Mouse (Mus musculus): ENCODE data around the gene Nfyc.
A peak's percentile ranks its signal among the peaks of the same experiment; 100 is the strongest.

Gene Nfyc

GRCm38 (mm10) chr4:120755801-120756200 lies 75.6 kb downstream of the Nfyc start:
- DNase-seq (ENCODE audit: extremely low spot score, low read depth, low spot score): no peak

- DNase-seq (ENCODE audit: extremely low spot score, low read depth, low spot score): peak; percentile 44
Measured at GRCm38 (mm10) chr4:120755299-120755698, 76.1 kb downstream of the Nfyc start.

DNA sequence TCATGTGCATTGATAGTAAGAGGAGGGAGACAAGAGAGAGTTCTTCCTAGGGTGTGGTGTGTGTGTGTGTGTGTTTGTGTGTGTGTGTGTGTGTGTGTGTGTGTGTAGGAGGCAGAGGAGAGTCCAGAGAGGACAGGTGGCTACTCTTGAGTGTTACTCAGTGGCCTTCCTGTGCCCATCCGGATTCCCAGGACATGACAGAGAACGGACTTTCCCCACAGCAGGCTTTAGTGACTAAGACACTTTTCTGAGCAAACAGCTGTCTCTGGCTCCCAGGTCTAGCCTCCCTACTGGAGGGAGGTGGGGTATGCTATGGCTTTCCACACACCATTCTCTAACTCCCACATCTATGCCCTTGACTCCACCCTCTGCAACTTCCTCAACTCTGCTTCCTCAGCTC lies 81.8 kb downstream of the Nfyc start:
- DNase-seq (ENCODE audit: extremely low spot score, low read depth, low spot score): no peak

GRCm38 (mm10) chr4:120747941-120748866 lies 83.2 kb downstream of the Nfyc start, which contains the start of gene Kcnq4:
Gene Kcnq4, minus strand, starts transcription at chr4:120748612.
- DNase-seq (ENCODE audit: extremely low spot score, low read depth, low spot score): no peak

- no peak for DNase-seq (ENCODE audit: extremely low spot score, low read depth, low spot score)
Measured at GRCm38 (mm10) chr4:120747243-120747792, 84.1 kb downstream of the Nfyc start.

DNA sequence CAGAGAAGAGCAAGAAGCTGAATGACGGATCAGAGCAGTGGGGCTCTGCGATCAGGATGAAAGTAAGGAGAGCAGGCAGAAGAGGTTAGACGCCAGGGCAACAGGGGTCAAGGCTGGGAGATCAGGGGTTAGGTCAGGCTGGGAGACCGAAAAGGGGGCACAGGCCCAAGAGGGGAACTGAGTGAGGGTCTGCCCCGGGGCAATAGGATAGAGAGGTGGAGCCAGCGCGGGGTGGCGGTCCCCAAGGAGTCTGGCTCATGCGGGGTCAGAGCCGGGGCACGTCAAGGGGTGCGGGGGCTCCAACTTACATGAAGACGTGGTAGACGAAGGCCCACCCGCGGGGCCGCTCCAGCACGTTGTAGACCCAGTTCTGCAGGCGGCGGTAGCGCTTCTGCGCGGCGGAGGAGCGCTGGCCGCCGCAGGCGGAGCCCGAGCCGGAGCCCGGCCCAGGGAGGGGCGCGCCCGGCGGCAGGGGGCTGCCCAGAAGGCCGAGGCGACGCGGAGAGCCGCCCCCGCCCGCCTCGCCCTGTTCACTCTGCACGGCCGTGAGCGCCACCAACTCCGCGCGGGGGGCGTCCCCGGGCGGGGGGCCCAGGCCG lies 84.7 kb downstream of the Nfyc start:
- no peak for DNase-seq (ENCODE audit: extremely low spot score, low read depth, low spot score)

DNA sequence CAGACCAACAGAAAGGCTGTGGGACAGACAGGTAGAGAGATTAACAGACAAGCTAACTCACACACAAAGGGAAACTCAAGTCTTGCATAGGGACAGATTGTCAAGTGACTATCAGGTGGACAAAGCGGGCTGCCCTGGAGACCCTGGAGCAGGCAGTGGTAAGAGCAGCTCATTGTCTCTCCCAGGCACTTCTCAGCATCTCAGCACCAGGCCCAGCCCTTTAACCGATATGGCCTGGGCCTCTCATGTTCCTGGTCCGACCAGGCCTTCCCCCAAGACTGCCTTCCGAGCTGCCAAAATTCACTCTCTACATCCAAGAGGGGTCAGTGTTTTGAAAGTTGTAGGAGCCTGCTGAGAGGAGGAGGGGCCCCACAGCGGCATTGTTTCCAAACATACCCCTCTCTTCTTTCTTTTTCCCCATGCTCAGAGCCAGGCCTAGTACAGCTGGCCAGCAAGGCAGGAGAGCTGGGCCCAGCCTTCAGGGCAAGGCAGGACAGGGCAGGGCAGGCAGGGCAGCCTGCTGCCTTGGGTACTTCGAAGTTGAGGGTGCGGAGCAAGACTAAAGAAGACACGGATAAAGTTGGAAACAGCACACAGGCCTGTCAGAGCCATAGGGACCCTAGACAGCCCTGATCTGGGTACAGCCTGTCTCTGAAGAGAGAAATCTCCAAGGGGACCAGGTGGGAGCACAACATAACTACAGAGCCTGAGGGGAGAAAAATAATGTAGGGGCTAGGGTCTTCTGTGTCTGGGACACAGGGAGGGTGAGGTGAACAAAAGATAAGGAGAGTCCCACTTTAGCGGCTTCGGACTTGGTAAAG lies 85.4 kb downstream of the Nfyc start:
- DNase-seq (ENCODE audit: extremely low spot score, low read depth, low spot score): no peak

GRCm38 (mm10) chr4:120743636-120744035 lies 87.7 kb downstream of the Nfyc start:
- DNase-seq (ENCODE audit: extremely low spot score, low read depth, low spot score): no peak

DNA sequence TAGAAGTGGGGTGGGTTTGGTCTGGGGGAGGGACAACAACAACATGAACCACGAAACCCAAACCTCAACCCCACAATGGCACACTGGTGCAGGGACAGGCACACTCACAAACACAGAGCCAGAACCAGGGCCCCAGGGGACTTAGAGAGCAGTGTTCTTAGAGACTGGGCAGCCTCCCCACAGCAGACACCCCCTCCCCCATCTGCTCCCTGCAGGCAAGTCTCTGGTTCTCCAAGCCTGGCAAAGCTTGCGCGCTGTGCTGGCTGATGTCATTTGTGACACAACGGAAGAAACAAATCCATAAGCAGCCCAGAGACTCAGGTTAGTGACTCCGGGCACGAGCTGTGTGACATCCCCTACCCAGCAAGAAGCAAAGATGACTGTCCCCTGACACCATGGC lies 90.1 kb downstream of the Nfyc start:
- DNase-seq (ENCODE audit: extremely low spot score, low read depth, low spot score): no peak

GRCm38 (mm10) chr4:120734012-120734622 lies 97.3 kb downstream of the Nfyc start:
- no peak for DNase-seq (ENCODE audit: extremely low spot score, low read depth, low spot score)

DNA sequence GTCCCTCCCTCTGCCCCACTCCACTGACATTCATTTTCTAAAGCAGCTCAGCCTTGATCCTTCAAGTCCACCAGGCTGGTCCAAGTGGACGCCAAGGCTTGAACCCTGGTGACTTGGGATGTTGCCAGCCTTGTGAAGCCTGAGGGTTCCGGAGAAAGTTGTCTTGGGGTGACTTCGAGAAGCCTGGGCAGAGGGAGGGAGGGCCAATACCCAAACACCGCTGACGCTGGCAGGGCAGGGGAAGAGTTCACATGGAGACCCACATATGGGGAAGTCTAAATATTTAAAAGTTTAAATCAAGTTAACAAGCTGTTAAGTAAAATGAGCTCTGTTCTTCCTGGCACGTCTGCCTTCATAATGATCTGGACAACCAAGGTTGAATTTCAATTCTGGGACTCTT lies 98.6 kb downstream of the Nfyc start:
- DNase-seq (ENCODE audit: extremely low spot score, low read depth, low spot score): no peak

- no peak for DNase-seq (ENCODE audit: extremely low spot score, low read depth, low spot score)
Measured at GRCm38 (mm10) chr4:120731030-120731644, 100.2 kb downstream of the Nfyc start.

- DNase-seq (ENCODE audit: extremely low spot score, low read depth, low spot score): no peak
Measured at GRCm38 (mm10) chr4:120730574-120730973, 100.8 kb downstream of the Nfyc start.

- no peak for DNase-seq (ENCODE audit: extremely low spot score, low read depth, low spot score)
Measured at GRCm38 (mm10) chr4:120730146-120730545, 101.2 kb downstream of the Nfyc start.

- DNase-seq (ENCODE audit: extremely low spot score, low read depth, low spot score): no peak
Measured at GRCm38 (mm10) chr4:120729441-120729840, 101.9 kb downstream of the Nfyc start.

DNA sequence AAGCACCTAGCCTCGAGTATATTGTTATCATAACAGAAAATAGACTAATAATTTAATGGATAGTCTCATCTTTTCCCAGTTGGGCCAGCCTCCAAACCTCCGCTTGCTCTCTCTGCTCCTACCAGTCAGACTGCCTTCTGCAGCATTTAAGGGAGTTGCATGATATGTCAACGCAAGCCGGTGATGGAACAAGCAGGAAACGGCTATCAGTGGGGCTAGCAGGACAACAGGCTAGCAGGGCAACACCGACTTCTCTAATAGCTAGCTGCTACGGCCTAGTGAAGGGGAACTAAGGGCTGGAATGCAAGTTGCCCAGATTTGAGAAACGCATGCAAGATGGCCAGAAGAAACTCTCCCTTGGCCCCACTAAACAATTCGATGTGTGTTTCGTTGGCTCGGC lies 103.5 kb downstream of the Nfyc start:
- DNase-seq (ENCODE audit: extremely low spot score, low read depth, low spot score): no peak

DNA sequence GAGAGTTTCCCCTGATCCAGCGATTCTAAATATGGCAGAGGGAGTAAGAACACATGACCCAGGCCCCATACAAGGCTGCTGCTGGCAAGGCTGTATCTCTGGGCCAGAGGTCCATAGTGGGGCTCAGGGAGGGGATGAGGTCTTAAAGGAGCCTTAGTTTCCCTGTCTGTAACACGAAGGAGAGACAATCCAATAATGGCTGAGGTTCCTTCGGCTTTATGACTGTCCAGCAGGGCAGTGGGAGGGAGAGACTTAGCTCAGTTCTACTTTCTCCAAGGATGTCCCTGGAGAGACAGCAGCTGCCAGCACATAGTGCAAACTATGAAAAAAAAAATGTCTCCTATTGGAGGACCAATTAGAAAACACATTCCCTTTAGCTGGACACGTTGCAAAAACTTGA lies 105.2 kb downstream of the Nfyc start:
- DNase-seq (ENCODE audit: extremely low spot score, low read depth, low spot score): no peak

GRCm38 (mm10) chr4:120725516-120726090 lies 105.8 kb downstream of the Nfyc start:
- DNase-seq (ENCODE audit: extremely low spot score, low read depth, low spot score): no peak

- DNase-seq (ENCODE audit: extremely low spot score, low read depth, low spot score): no peak
Measured at GRCm38 (mm10) chr4:120721574-120721973, 109.8 kb downstream of the Nfyc start.

DNA sequence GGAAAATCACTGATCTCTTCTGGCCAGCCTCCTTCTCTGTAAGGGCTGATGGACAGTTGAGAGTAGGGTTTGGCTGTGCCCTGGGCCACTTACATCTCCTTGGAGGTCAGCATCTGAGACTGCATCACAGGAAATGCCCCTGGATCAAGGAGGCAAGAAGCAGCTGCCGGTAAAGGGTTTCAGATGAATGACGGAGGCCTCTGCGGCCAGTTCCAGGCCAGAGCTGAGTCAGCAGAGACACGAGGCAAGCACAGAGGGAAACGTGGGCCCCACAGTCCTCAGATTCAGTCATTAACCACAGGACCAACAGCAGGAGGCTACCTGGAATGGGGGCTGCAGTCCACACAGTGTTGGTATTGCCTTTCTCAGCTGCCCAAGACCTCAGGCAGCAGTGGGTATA lies 112.2 kb downstream of the Nfyc start:
- no peak for DNase-seq (ENCODE audit: extremely low spot score, low read depth, low spot score)
